Mouse (Mus musculus) heart, embryonic 11.5 days (tissue): ENCODE measurements around the gene Bcas2. TPM values are rescaled to one million over a fixed set of nuclear protein-coding genes. Genes with fewer than 3 reads are reported as not detected.
A peak's percentile ranks its signal among the peaks of the same experiment; 100 is the strongest.

Source experiments
- ATAC-seq: fragments of 200-750 bp; cut with Nextera tagmentation; replicated peaks from 2 replicates; pipeline ENCODE4 v1.8.0; 2017; ENCODE audit warnings: moderate library complexity; ENCODE audit not compliant: insufficient number of reproducible peaks, low FRiP score, low TSS enrichment
- H3K27ac ChIP-seq: fragments of 300-500 bp; sonication (generic); 2 replicates; pipeline ENCODE4 v1.5.1; 2014; ENCODE audit warnings: mild to moderate bottlenecking, low read depth, low read length
- H3K27me3 ChIP-seq: fragments of 300-500 bp; sonication (generic); 2 replicates; pipeline ENCODE4 v1.6.1; 2014; ENCODE audit warnings: mild to moderate bottlenecking, low read length, mixed read lengths; ENCODE audit not compliant: control insufficient read depth, insufficient read depth
- H3K36me3 ChIP-seq: fragments of 300-500 bp; sonication (generic); 2 replicates; pipeline ENCODE4 v1.6.1; 2014; ENCODE audit warnings: mild to moderate bottlenecking, low read length, moderate library complexity, mixed read lengths; ENCODE audit not compliant: control insufficient read depth, insufficient read depth
- H3K4me1 ChIP-seq: fragments of 300-500 bp; sonication (generic); 2 replicates; pipeline ENCODE4 v1.6.1; 2014; ENCODE audit warnings: low read length; ENCODE audit not compliant: control insufficient read depth, insufficient read depth
- H3K4me2 ChIP-seq: fragments of 300-500 bp; sonication (generic); 2 replicates; pipeline ENCODE4 v1.6.1; 2014; ENCODE audit warnings: mild to moderate bottlenecking, moderate library complexity
- H3K4me3 ChIP-seq: fragments of 300-500 bp; sonication (generic); 2 replicates; pipeline ENCODE4 v1.5.1; 2014; ENCODE audit warnings: low read depth, low read length
- H3K9ac ChIP-seq: fragments of 300-500 bp; sonication (generic); 2 replicates; pipeline ENCODE4 v1.6.1; 2014; ENCODE audit warnings: mild to moderate bottlenecking, low read depth, low read length, moderate library complexity
- H3K9me3 ChIP-seq: fragments of 300-500 bp; sonication (generic); replicated peaks from 2 replicates; pipeline ENCODE4 v1.6.1; 2016; ENCODE audit warnings: low read length; ENCODE audit not compliant: control insufficient read depth
- WGBS: fragments of 180-500 bp; shearing (Covaris S2); extraction: QIAGEN DNeasy Blood & Tissue Kit; methylation state at CpG from one replicate; pipeline ENCODE4 v1.1.7; 2014; ENCODE audit not compliant: insufficient replicate concordance; 5-methylcytosine and 5-hydroxymethylcytosine counted together
- polyA plus RNA-seq: library from polyadenylated mRNA; unstranded; fragments of >200 nt; fragmentation: Nextera tagmentation; extraction: Ambion mirVana; gene quantifications from 2 replicates; pipeline ENCODE4 v1.2.1, GENCODE M21; 2014

The Bcas2 gene
- polyA plus RNA-seq, 1 experiment from 2014 or later, result 157 TPM

- Histone ChIP-seq H3K9me3 (no peaks in the 10 kb centered on the region), H3K36me3 (no peaks in the 10 kb centered on the region), H3K27me3 (no peaks in the 10 kb centered on the region), H3K4me1 (no peaks in the 10 kb centered on the region), H3K27ac (no peak overlapping the region), H3K4me2 (no peak overlapping the region), H3K9ac (no peak overlapping the region), H3K4me3 (no peak overlapping the region)
- ATAC-seq, result no peak
- 72% methylated on average over 23 of the region's 23 CpGs for WGBS
Measured at GRCm38 (mm10) chr3:103146330-103147166, 24.9 kb upstream of the Bcas2 start.

DNA sequence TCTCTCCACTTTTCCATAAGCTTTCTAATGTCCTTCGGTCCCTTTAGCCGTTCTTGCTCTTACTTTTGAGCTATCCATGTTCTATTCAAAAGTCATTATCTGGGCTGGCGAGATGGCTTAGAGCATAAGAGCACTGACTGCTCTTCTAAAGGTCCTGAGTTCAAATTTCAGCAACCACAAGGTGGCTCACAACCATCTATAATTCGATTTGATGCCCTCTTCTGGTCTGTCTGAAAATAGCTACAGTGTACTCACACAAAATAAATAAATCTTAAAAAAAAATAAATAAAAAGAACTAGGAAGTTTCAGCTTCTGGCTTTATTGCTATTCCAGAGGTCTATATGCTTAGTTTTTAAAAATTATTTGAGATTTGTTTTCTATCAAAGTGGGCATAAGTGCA lies 23.7 kb upstream of the Bcas2 start:
- H3K36me3 ChIP-seq, result no peaks in the 10 kb centered on the region
- WGBS, result 89% methylated on average over 4 of the region's 4 CpGs
- no peak overlapping the region for H3K4me2 ChIP-seq
- no peak overlapping the region for H3K4me3 ChIP-seq
- H3K27me3 ChIP-seq, result no peaks in the 10 kb centered on the region
- no peak overlapping the region for H3K9ac ChIP-seq
- no peaks in the 10 kb centered on the region for H3K4me1 ChIP-seq
- ATAC-seq, result no peak
- H3K9me3 ChIP-seq, result no peaks in the 10 kb centered on the region
- H3K27ac ChIP-seq, result no peak overlapping the region

DNA sequence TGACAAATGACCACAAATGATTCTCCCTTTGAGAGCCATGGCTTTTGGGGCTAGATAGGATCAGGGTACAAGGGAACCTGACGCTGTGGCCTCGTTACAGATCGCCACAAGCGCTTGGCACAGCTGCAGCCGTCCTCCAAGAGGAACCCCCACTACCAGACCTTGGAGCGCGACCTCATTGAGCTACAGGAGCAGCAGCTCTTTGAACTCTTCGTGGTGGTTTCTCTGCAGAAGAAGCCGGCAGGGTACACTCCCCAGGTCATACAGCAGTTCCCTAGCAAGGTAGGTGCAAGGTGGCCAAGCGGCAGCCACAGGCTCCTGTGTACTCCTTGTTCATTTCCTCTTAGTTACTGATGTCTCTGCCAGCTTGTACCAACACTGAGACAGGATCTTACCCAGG lies 22.5 kb upstream of the Bcas2 start:
- H3K4me2 ChIP-seq, result no peak overlapping the region
- no peaks in the 10 kb centered on the region; the same call in 1 of the 2 replicates for H3K9me3 ChIP-seq
- H3K9ac ChIP-seq, result no peak overlapping the region
- no peak overlapping the region for H3K4me3 ChIP-seq
- H3K36me3 ChIP-seq, result 0 out of 2 replicates have a peak, but pooled peaks cover 2% of the 10 kb centered on the region
- no peaks in the 10 kb centered on the region for H3K4me1 ChIP-seq
- no peaks in the 10 kb centered on the region for H3K27me3 ChIP-seq
- H3K27ac ChIP-seq, result no peak overlapping the region
- ATAC-seq, result no peak
- 82% methylated on average over 10 of the region's 10 CpGs for WGBS

- Histone ChIP-seq H3K9ac (no peak overlapping the region), H3K4me2 (no peak overlapping the region), H3K27ac (no peak overlapping the region), H3K36me3 (0 out of 2 replicates have a peak, but pooled peaks cover 2% of the 10 kb centered on the region), H3K4me3 (no peak overlapping the region), H3K27me3 (no peaks in the 10 kb centered on the region), H3K4me1 (no peaks in the 10 kb centered on the region), H3K9me3 (no peaks in the 10 kb centered on the region; the same call in 1 of the 2 replicates)
- ATAC-seq, result no peak
Measured at GRCm38 (mm10) chr3:103153761-103154160, 17.7 kb upstream of the Bcas2 start.

- WGBS, result 40% methylated on average over 3 of the region's 3 CpGs
- Histone ChIP-seq H3K9me3 (no peaks in the 10 kb centered on the region), H3K4me3 (no peak overlapping the region), H3K4me1 (no peaks in the 10 kb centered on the region), H3K9ac (no peak overlapping the region), H3K36me3 (0 out of 2 replicates have a peak, but pooled peaks cover 2% of the 10 kb centered on the region), H3K27me3 (no peaks in the 10 kb centered on the region), H3K4me2 (no peak overlapping the region), H3K27ac (no peak overlapping the region)
- ATAC-seq, result no peak
Measured at GRCm38 (mm10) chr3:103159232-103159900, 12.1 kb upstream of the Bcas2 start.

- Histone ChIP-seq H3K4me1 (peaks cover 7% of the 10 kb centered on the region), H3K36me3 (peaks cover 5% of the 10 kb centered on the region; the same call in 1 of the 2 replicates), H3K4me2 (no peak overlapping the region), H3K9me3 (no peaks in the 10 kb centered on the region), H3K27ac (no peak overlapping the region), H3K9ac (no peak overlapping the region), H3K4me3 (no peak overlapping the region), H3K27me3 (no peaks in the 10 kb centered on the region)
- no peak for ATAC-seq
- WGBS, result 12% methylated on average over 4 of the region's 4 CpGs
Measured at GRCm38 (mm10) chr3:103169771-103170170, 1.7 kb upstream of the Bcas2 start.

GRCm38 (mm10) chr3:103172615-103173014 lies 1.2 kb downstream of the Bcas2 start:
- Histone ChIP-seq H3K4me1 (peaks cover 7% of the 10 kb centered on the region), H3K27me3 (no peaks in the 10 kb centered on the region), H3K4me2 (peak overlapping the region; percentile 86), H3K9ac (peak overlapping the region; percentile 93), H3K36me3 (peaks cover 12% of the 10 kb centered on the region), H3K4me3 (peak overlapping the region; percentile 91), H3K27ac (no peak overlapping the region), H3K9me3 (no peaks in the 10 kb centered on the region)
- no peak for ATAC-seq
- 52% methylated on average over 5 of the region's 5 CpGs for whole genome bisulfite sequencing

- Histone ChIP-seq H3K9ac (no peak overlapping the region), H3K4me3 (no peak overlapping the region), H3K4me2 (no peak overlapping the region), H3K4me1 (peaks cover 7% of the 10 kb centered on the region), H3K27me3 (no peaks in the 10 kb centered on the region), H3K27ac (no peak overlapping the region), H3K36me3 (peaks cover 24% of the 10 kb centered on the region), H3K9me3 (no peaks in the 10 kb centered on the region)
- 69% methylated on average over 4 of the region's 4 CpGs for WGBS
- no peak; the same call in 1 of the 2 replicates for ATAC-seq
Measured at GRCm38 (mm10) chr3:103176740-103177139, 5.3 kb downstream of the Bcas2 start.
